Mouse (Mus musculus): ENCODE results near the gene Klf9. TPM values are rescaled to one million over a fixed set of nuclear protein-coding genes. Genes with fewer than 3 reads are reported as not detected.

Gene Klf9
- polyA plus RNA-seq, 1 experiment from 2014 or later, result 1.9 TPM

DNA sequence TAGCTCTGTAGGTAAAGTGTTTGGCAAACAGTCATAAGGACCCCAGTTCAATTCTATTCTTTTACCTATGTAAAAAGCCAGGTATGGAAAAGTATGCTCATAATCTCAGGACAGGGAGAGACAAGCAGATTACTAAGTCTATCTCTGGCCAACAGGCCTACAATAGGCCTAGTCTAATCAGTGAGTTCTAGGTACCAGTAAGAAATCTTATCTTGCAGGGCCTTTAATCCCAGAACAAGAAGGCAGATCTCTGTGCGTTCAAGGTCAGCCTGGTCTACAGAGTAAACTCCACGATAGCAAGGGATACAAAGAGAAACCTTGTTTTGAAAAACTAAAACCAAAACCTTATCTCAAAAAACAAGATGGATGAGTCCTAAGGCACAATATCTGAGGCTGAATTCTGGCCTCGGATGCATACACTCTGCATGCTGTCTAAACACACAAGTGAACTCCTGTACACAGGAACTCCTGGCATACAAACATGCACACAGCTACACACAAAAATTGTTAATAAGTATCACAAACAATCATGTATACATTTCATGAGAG, 62.6 kb downstream of the Klf9 start:
- no peaks in the 10 kb centered on the region for H3K27me3 ChIP-seq
- no peak for ATAC-seq (ENCODE audit: low FRiP score, low read depth)
- peaks cover 8% of the 10 kb centered on the region; the same call in 1 of the 2 replicates for H3K9me3 ChIP-seq
- no peaks in the 10 kb centered on the region for H3K4me1 ChIP-seq
- H3K36me3 ChIP-seq, result peaks cover 56% of the 10 kb centered on the region
- WGBS, result 95% methylated on average over 3 of the region's 3 CpGs
- no peak overlapping the region for H3K4me2 ChIP-seq (replicated peaks)
- H3K9ac ChIP-seq, result no peak overlapping the region
- no peak overlapping the region for H3K4me3 ChIP-seq
- H3K27ac ChIP-seq, result no peak overlapping the region

DNA sequence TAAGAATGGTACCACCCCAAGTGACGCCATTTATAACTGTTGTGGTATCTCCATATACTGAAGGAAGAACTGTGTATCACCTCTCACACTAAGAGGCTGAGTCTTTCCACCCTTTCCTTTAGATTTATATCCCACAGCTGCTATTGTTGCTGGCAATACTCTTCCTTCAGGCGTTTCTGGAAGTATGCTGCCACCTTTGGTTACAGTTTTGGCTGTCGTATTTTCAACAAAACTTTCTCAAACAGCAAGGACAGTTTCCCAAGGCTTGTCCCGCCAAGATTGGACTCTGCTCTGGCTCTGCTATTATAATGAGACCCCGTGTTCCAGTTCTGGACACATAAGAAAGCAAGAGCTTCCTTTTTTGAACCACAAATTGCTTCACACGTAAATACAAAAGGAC, 70.3 kb downstream of the Klf9 start:
- ATAC-seq (ENCODE audit: low FRiP score, low read depth), result no peak
- 86% methylated on average over 6 of the region's 6 CpGs for WGBS

GRCm38 (mm10) chr19:23214326-23214725, 73.3 kb downstream of the Klf9 start:
- Histone ChIP-seq H3K4me1 (no peaks in the 10 kb centered on the region), H3K4me2 (replicated peaks) (no peak overlapping the region), H3K27ac (no peak overlapping the region), H3K4me3 (no peak overlapping the region), H3K27me3 (no peaks in the 10 kb centered on the region), H3K9ac (no peak overlapping the region), H3K36me3 (peaks cover 59% of the 10 kb centered on the region), H3K9me3 (no peaks in the 10 kb centered on the region)
- ATAC-seq (ENCODE audit: low FRiP score, low read depth), result no peak
- WGBS, result 95% methylated on average over 8 of the region's 8 CpGs

More for the DNA sequence above, 70.3 kb downstream of the Klf9 start:
- no peak overlapping the region for H3K4me3 ChIP-seq
- H3K27me3 ChIP-seq, result no peaks in the 10 kb centered on the region
- H3K9me3 ChIP-seq, result no peaks in the 10 kb centered on the region
- H3K27ac ChIP-seq, result no peak overlapping the region
- no peak overlapping the region for H3K4me2 ChIP-seq (replicated peaks)
- H3K36me3 ChIP-seq, result peaks cover 61% of the 10 kb centered on the region
- no peaks in the 10 kb centered on the region for H3K4me1 ChIP-seq
- no peak overlapping the region for H3K9ac ChIP-seq

MicroRNAs encoded within 50 kb of the gene (microRNA counts, 519-probe panel; counts per million panel counts)
- microRNA mmu-miR-1192, result not detected

Small RNA genes within 50 kb of the gene (microRNA-seq; reads per million reads assigned to microRNA genes)
- gene Mir1192, result not detected

Other genes with a start within 250 kb of the Klf9 start
- 38.3 and 40.1 TPM in 2 replicates for gene Smc5, start 132.7 kb downstream of the Klf9 start, polyA plus RNA-seq (2015; fragmentation: Nextera tagmentation; extraction: Ambion mirVana)